Mouse (Mus musculus): ENCODE measurements at regions not wholly inside any gene's neighbourhood (a gene's known extent, or its start where the extent isn't known, plus 50 kb on each side); places are given as distances from the start of the nearest gene placed in this dataset.

DNA sequence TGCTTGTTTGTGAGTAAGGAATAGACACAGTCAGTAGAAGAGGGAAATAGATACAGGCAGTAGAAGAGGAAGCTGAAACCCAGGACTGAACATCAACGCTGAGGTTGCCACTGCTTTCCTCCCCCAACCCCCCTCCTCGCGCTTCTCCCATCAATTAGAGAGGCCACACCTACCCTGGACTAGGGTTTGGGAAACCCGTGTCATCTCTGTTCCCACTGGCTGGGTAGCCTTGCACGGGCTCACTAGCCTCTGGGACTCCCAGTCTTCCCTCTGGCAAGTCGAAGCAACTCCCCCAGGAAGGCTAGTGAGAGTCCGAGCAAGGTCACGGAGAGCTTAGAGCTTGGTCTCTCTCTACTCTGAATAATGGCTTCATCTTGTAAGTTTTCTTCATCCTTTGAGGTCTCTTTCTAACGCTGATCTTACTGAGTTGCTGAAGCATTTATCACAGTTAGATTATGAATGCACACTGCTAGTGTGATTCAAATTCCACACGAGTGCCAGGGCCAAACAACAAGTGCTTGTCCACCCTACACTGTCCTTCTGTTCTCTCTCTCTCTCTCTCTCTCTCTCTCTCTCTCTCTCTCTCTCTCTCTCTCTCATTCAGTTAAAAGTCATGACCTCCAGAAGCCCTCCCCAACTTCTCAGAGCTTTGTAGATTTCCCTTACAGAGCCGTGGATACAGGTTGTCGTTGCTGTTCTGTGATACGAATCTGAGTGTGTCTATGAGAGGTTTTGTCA is 164.4 kb downstream of the Hunk start:
- Histone ChIP-seq H3K36me3 (no peaks in the 10 kb centered on the region), H3K27ac (0 out of 2 replicates have a peak overlapping the region, but pooled peaks have one; percentile 13), H3K27me3 (no peaks in the 10 kb centered on the region), H3K4me2 (replicated peaks) (no peak overlapping the region), H3K9me3 (peaks cover 5% of the 10 kb centered on the region; the same call in 1 of the 2 replicates), H3K9ac (no peak overlapping the region), H3K4me1 (peaks cover 15% of the 10 kb centered on the region), H3K4me3 (no peak overlapping the region)
- ATAC-seq (ENCODE audit: insufficient number of reproducible peaks, insufficient read depth, low FRiP score, low TSS enrichment) = no peak
- WGBS = 68% methylated on average over 13 of the region's 13 CpGs

All from embryonic facial prominence, embryonic 12.5 days (tissue).